Mouse (Mus musculus) left cerebral cortex, adult 18-20 months (tissue): Measurements from ENCODE around the gene Gm973. TPM values are rescaled to one million over a fixed set of nuclear protein-coding genes. Genes with fewer than 3 reads are reported as not detected.
A peak's percentile ranks its signal among the peaks of the same experiment; 100 is the strongest.

Experiments
- DNase-seq, 2 experiments: peaks; one replicate each; pipeline ENCODE4 v3.0.0; 2021 to 2022; ENCODE audit warnings: low spot score in 2 of 2, mixed read lengths in 1 of 2
- long read RNA-seq, 2 experiments: library from polyadenylated mRNA; stranded (forward); transcript quantifications; one replicate each; pipeline ENCODE4 v2.0.0; 2021
- total RNA-seq, 2 experiments: library from RNA; stranded (reverse); gene quantifications; 2 replicates each; pipeline ENCODE4 v1.2.3; 2021

Gm973 gene
- 10 to 100 TPM; 13.0 to 13.9 TPM for total RNA-seq
- long read RNA-seq, experiment 1, partial matches to known transcripts: 1 of 6 reads
- long read RNA-seq, experiment 1, other reads (novel, unspliced or antisense): 5 of 6 reads
- long read RNA-seq, experiment 2, partial matches to known transcripts: 1 of 2 reads
- long read RNA-seq, experiment 2, other reads (novel, unspliced or antisense): 1 of 2 reads

DNA sequence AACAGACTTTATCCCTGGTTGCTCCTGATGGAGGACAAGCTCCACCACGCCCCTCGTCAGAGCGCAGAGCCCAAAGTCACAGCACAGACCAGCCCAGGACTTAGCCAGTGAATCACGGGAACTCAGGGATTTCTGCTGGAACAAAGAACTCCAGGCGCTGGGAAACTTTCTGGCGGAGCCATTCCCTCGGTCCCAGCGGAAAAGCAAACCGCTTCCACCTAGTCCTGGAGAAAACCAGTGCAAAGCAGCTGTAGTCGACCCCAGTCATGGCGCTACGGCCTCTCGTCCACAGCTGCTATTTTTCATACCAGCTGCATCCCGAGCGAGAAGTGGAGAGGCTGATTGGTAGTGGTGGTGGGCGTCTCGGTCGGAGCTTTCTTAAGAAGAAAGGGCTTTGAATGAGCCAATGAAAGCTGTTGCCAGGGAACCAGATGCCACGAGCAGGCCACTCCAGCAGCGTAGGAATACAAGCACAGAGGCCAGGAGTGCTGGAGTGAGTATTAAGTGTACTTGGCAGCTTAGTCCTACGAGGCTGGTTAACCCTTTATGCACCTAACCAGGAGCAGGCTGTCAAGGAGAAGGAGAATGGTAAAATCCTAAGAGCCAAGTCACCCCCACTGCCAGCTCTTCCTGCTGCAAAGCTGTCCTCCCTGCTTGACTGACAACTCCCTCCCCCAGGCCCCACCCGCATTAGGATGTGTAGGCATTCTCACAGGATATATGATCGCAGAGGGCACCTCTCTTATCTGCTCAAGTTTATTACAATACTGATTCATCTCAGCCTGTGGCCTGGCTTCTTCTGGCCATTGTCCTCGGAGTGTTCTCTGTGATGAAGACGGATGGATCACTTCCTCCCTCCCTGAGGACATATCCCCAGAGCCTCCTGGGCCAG lies at the start of gene Gm973:
Gene Gm973 (plus strand): TSS at position 239 of the 892 bp plus-strand sequence.
- DNase-seq: peak; percentile 28 to 40

DNA sequence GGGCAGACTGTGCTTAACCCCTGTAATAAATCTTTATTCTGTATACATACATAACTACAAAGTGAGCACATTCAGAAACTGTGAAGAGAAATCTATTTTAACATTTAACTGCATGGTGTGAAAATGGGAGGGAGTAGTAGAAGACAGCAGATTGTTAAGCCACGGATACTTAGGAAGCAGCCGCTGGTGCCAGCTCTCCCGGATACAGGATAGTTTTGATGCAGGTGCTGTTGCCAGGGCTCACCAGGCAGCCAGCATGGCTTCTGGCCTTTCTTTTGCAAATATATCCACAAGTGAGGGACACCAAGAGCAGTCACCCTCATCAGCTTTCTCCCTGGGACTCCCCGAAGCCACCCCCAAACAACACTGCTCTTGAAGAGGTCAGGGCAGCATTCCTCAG lies 46.9 kb upstream of the Gm973 start:
- DNase-seq: no peak

DNA sequence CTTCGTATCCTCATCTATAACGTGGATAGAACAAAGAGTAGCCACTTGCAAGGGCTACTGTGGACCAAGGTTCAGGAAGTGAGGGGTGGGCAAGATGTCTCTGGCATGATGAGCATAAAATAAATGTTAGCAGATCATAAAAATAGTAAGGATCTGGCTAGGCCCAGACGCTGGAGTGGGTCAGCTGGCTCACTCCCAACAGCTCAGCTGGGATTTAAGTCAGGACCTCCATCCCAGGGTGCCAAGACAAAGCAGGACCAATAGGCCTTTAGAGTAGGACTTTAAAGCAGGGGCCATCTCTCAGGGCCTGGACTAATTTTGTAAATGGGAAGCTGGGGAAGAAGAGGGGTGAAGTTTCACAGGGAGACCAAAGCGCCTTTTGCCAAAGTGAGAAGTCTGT lies 45.3 kb upstream of the Gm973 start:
- no peak for DNase-seq

DNA sequence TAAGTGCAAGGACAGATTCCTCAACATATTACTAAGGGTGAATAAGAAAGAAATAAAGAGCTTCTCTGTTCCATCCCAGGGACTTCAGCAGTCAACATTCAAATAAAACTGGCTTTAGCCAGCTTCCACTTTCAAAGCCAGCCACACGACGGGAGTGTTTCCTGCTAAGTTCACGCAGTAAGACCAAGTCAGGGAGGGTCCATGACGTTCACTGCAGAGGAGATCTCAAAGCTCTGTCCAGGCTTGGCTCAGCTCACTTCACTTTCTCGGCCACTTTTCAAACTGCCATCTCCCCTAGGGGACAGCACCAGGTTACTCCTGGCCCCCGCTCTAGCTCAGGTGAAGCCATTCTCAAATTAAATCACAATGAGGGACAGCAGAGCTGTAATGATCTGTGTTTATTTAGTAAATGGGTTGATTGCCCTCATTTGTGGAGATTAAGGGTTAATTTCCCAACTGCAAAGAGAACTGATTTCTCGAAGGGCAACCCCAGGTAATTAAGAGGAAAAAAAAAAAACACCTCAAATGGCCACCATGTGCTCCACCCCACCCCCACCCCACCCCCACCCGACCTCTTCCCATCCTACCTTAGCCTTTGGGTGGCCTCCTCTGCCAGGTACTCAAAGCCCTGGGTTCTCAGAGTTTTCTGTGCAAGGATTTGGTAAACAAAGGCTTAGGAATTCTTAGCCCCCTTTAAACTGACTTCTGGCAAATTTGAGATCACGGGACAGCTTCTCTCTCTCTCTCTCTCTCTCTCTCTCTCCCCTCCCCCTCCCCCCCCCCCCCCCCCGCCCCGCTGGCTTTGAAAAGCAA lies 43.5 kb upstream of the Gm973 start:
- DNase-seq: no peak

DNA sequence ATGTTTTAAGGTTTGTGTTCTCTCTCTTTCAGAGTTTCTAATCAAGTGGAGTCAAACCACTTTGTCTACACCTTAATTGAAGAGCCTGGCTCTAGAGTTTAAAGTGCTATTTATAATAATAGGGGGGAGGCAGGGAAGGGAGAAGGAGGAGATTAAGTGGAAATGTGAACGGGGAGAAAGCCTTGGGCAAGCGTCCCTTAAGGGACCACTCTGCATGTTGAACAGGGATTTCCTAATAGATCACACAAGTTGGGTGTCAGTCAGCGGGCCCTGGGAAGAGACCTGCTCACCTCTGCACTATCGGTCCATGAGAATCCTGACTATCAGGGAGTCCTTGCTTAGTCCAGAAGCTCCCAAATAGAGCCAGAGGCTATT lies 42.9 kb upstream of the Gm973 start:
- no peak for DNase-seq

DNA sequence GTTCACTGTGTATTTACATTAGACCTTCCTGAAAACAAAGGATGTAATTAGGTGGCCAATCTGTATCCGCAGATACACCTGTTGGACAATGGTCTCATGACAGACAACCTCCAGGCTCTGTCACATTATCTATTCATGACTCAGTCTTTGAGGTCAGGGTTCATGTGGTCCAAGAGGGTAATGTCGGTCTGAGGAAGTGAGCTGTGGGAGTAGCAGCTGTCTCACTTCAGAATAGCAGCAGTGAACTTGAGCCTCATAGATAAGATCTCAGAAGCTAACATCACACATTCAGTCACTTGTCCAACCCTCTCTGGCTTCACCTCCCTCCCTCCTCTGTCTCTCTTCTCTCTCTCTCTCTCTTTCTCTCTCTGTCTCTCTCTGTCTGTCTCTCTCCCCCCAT lies 40.4 kb upstream of the Gm973 start:
- no peak for DNase-seq

DNA sequence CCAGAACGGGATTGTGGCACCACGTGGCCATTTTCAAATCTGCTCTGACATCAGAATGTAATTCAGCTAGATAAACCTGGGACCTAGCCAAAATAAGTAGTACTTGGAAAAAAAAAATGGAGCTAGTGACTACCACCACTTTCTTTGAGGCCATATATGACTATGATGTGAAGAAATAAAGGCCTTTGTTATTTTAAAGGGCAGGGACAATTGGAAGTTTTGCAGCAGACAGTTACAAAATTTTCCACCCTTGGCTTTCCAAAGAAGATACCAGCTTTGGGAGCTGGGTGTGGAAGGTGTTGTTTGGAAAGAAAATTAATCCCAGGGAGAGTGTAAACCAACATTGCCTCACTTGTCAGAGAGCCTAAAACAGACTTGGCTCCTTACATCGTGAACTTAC lies 37.2 kb upstream of the Gm973 start:
- no peak for DNase-seq

DNA sequence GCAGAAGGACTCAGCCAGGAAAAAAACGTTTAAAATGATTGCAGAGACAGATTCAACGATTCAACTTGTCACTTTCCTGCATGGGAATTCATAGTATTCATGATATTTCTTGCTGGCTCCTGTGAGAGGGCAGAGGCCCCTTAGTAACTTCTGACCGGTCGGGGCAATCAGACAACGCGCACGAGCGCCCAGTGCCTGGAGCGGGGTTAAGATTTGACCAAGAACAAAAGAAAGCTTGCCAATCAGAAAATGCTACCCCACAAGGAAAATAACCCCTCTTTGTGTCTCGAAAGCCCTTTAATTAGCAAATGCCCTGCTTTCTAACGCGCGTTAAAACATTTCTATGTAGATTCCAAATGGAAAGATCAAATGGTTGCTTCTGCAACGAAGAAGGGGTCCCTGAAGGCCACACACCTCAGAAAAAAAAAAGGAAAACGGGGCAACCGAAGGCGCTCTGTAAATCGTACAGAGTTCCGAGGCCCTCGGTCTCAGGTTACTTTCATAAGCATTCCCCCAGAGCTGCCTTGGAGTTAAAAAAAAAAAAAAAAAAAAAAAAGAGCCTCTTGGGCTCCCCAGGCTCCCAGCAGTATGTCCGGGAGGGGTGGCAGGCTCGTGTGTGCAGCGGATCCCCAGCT lies 35.1 kb upstream of the Gm973 start:
- DNase-seq: no peak

DNA sequence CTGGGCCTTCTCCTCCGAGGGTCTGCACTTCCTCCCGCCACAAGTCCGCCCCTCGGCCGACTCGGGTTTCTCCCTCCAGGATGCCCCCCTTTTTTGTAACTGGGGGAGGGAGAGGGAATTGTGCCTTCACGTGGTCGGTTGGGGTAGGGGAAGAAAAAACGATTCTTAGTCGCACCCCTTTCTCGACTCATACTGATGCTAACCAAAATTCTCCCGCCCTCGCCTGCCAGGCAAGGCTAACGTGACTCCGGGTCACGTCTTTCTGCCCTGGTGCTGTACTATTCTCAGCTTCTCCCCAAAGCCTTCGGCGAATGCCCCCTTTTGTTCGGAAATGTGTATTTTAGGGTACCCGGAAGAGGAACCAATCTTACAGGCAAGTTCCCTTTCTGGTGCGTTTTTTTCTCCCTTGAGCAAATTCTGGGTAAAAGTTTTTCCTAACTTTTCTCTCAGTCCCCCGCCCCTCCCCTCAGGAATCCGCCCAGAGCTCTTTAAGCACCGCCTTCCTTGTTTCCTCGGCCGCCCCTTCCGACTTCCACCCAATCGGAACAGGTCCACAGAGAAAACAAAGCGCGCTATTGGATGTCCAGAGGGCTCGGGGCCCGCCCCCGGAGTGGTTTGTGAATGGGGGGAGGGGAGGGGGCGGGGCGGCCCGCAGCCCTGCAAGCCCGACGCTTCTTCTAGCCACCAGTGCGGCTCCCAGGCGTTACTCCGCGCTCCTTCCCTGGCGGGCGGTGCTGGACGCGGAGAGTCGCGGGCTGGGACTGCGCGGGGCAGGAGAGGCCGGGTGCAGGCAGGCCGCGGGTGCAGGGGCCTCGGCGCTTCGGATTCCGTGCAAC lies 34.4 kb upstream of the Gm973 start:
- peak; percentile 65 to 77 for DNase-seq

DNA sequence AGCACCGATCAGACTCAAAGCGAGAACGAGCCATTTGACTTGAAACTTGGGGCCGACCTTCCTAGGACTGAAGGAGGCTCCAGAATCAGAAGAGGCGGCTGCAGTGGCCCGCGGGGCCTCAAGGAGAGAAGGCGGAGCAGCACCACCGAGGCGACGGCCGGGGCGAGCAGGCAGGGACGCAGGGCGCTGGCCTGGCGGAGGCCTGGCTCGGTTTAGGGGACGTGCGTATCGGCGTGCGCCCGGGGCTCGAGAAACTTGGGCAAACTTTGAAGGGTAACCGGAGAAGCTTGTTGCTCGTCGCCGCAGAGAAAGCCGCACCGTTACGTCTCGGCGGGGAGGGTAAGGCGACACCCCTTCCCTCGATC lies 33.8 kb upstream of the Gm973 start, which contains the start of gene Fzd7:
Gene Fzd7 (plus strand): TSS at position 94 of the 365 bp plus-strand sequence.
- peak in 1 of 2 experiments; percentile 30 for DNase-seq

DNA sequence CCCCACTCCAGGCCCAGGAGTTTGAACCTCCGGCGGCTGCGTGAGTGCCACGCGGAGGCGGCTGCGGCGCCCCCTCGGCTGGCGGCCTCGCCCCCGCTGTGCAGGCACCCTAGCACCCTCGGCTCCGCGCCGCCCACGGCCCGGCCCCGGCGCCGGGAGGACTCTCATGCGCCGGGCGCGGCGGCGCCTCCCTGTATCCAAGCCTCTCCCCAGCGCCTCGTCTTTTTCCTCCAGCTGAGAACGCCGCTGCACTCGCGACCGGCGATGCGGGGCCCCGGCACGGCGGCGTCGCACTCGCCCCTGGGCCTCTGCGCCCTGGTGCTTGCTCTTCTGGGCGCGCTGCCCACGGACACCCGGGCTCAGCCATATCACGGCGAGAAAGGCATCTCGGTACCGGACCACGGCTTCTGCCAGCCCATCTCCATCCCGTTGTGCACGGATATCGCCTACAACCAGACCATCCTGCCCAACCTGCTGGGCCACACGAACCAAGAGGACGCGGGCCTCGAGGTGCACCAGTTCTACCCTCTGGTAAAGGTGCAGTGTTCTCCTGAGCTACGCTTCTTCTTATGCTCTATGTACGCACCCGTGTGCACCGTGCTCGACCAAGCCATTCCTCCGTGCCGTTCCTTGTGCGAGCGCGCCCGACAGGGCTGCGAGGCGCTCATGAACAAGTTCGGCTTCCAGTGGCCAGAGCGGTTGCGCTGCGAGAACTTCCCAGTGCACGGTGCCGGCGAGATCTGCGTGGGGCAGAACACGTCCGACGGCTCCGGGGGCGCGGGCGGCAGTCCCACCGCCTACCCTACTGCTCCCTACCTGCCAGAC lies 33.2 kb upstream of the Gm973 start:
- peak in 1 of 2 experiments; percentile 8 for DNase-seq

DNA sequence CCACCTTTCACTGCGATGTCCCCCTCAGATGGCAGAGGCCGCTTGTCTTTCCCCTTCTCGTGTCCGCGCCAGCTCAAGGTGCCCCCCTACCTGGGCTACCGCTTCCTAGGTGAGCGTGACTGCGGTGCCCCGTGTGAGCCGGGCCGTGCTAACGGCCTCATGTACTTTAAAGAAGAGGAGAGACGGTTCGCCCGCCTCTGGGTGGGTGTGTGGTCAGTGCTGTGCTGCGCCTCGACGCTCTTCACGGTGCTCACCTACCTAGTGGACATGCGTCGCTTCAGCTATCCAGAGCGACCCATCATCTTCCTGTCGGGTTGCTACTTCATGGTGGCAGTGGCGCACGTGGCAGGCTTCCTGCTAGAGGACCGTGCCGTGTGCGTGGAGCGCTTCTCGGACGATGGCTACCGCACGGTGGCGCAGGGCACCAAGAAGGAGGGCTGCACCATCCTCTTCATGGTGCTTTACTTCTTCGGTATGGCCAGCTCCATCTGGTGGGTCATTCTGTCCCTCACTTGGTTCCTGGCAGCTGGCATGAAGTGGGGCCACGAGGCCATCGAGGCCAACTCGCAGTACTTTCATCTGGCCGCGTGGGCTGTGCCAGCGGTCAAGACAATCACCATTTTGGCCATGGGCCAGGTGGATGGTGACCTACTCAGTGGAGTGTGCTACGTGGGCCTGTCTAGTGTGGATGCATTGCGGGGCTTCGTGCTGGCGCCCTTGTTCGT lies 32.4 kb upstream of the Gm973 start:
- peak; percentile 63 to 68 for DNase-seq

DNA sequence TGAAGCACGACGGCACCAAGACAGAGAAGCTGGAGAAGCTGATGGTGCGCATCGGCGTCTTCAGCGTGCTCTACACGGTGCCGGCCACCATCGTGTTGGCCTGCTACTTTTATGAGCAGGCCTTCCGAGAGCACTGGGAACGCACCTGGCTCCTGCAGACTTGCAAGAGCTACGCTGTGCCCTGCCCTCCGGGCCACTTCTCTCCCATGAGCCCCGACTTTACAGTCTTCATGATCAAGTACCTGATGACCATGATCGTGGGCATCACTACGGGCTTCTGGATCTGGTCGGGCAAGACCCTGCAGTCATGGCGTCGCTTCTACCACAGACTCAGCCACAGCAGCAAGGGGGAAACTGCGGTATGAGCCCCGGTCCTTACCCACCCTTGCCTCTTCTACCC lies 31.8 kb upstream of the Gm973 start:
- no peak for DNase-seq

DNA sequence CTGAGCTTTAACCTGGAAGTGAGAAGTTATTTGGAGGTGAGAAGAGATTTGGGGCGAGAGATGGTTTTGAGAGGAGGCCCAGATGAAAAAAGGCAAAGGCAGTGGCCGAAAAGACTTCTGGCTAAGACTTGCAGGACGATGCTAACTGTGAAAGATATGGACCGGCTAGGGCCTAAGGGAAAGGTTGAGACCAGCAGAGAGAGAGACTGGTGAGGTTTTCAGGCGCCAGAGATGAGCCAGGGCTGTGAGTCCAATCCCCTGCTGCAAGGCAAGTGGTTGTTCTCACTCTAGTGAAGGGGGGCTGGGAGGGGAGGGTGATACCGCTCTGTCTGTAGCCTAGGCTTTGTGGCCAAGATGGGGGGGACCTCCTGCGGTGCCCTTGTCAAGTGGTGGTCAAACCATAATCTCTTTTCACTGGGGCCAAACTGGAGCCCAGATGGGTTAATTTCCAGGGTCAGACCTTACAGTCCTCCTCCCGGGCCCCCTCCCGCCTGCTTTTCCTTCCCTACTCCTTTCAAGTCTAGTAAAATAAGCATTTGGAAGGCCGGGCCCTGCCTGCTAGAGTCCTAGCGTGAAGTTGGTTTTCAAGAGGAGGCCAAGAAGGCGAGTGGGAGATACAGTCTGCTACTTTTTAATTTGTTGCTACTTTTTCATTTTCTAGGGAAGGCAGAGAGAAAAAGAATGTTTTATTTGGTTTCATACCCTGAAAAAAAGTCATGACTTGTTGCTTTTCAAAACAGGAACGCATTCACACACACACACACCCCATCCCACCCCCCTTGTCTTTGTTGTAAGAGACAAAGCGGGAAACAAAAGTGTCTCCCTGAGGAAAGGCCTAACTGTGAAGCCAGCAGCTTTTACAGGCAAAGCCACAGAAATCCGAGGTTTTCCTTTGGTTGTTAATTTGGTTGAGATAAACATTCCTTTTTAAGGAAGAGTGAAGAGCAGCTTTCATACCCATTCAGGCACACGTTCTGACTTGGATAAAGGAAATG lies 31.0 kb upstream of the Gm973 start:
- no peak for DNase-seq

DNA sequence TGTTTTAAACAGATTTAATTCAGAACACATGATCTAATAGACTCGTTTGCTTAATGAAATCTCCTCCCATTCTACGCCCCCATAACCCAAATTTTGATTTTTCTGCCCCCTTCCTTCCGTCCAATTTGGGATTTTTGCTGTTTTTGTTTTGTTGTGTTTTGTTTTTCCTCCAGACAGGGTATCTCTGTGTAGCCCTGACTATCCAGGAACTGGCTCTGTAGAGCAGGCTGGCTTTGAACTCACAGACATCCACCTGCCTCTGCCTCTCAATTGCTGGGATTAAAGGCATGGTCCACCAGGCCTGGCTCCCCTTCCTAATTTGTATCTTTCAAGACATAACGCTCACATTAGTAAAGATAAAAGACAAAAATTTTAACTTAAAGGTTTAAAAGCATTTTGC lies 30.3 kb upstream of the Gm973 start:
- DNase-seq: no peak

DNA sequence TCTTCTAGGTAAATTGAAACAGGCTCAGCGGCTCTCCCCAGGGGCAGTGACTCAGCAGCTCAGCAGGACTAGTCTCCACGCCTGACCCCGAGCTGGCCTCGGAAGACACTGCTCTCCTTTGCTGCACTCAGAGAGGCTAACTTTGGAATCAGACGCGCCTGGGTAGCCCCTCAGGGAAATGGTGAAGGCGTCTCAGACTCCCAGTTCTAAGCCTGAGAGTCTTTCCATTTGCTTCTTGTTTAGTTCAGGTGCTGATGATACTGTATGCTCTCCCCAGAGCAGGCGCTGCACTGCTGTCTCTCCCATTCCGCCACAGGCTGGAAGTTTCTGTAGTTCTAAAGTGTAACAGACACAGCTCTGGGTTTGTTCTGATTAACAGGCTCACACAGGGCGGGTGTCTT lies 28.4 kb upstream of the Gm973 start:
- DNase-seq: no peak

DNA sequence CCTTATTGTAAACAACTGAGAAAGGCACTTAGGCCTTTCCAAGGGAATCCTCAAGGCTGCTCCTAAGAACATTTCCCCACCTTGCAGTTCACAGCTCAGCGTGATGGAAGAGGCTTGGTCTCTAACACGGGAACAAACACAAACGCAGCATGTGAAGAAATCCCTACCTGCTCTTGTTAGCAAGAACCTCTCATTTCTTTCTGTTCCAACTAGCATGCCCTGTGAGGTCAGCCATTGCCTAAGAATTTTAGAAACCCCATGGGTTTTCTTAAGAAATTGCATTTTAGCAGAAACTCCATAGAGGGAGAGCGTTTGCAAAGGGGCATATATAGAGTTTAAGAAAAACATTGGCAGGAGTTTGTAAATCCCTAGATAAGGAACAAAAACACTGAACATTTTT lies 27.6 kb upstream of the Gm973 start:
- no peak for DNase-seq

DNA sequence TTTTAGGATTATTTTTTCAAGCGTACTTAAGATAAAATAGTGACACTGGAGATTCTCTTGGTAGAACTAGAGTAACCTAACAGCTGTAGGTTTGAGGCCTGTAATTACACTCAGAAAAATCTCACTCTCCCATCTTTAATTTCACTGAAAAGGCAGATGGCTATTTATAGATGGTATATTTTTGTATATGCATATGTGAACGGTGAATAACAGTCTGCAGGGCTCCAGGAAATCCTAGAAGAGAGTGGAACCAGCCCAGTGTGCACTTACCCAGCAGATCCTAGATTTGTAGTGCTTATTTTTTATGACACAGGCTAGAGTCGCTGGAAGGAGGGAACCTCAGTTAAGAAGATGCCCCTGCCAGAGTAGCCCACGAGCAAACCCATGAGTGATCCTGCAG lies 27.1 kb upstream of the Gm973 start:
- DNase-seq: no peak
